Mouse (Mus musculus): ENCODE data around the gene Vmn1r167. TPM values are rescaled to one million over a fixed set of nuclear protein-coding genes. Genes with fewer than 3 reads are reported as not detected.
"Not testable (repeated sequence)": the region's sequence is repeated elsewhere in the genome, so short reads cannot be mapped to it uniquely, and the experiment has no call there.

Vmn1r167 gene
- polyA plus RNA-seq (2012; rRNA removed): not detected in 2 replicates
- not detected in 2 replicates for polyA plus RNA-seq (2014; fragmentation: Nextera tagmentation; extraction: Ambion mirVana)

DNA sequence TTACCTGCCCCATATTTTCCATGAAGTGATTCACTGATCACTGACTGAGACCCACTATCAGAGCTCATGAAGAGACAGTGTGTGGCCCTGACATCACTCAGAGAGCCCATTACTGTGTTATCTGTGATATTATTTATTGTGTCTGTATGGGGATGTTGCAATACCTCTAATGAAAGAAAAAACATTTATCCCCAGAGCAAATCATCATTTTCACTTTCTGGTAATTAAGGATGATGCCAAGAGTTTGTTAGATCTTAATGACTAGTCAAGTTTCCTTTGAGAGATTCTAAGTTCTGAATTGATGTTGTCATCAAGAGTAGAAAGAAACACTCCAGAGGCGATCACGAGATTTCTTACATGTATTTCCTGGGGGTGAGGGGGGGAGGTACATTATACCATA is at the start of gene Vmn1r167:
Gene Vmn1r167, minus strand, starts transcription at position 101 of the 400 bp plus-strand sequence.
- H3K27ac ChIP-seq (replicated peaks; ENCODE audit: low read depth, low read length); H3K4me2 ChIP-seq (replicated peaks; ENCODE audit: low read depth, low read length, severe bottlenecking); H3K9ac ChIP-seq (ENCODE audit: low read depth, low read length, severe bottlenecking); H3K4me1 ChIP-seq (ENCODE audit: control insufficient read depth, insufficient read depth, low read length); H3K9me3 ChIP-seq (ENCODE audit: control insufficient read depth, low read length); H3K27me3 ChIP-seq (ENCODE audit: control insufficient read depth, insufficient read depth, low read length); DNase-seq (ENCODE audit: low spot score); H3K4me3 ChIP-seq (replicated peaks; ENCODE audit: low read length); H3K36me3 ChIP-seq (ENCODE audit: control insufficient read depth, insufficient read depth, low read length); ATAC-seq (ENCODE audit: low FRiP score, low read depth): not testable (repeated sequence)
- 87% methylated on average over 2 of the region's 2 CpGs for WGBS

DNA sequence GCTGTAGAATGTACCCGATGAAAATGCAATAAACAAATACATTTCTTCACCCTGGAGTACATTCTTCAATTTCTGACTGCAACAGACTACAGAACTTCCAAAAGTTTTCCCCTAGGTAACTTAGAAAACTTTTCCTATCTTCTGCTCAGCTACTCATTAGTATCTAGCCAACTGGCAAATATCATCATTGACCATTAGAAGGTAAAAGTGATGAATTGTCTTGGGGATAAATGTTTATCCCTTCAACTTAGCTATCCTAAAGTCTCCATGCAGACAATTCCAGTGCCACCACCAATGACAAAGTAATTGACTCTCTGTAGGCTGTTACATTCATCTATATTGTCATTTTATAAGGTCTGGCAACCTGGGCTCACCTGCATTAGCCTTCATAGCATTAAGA is 32.4 kb upstream of the Vmn1r167 start, which contains the start of gene Vmn1r168:
Gene Vmn1r168, plus strand, starts transcription at position 301 of the 400 bp plus-strand sequence.
- H3K27me3 ChIP-seq (ENCODE audit: control insufficient read depth, insufficient read depth, low read length); H3K9me3 ChIP-seq (ENCODE audit: control insufficient read depth, low read length); H3K4me3 ChIP-seq (replicated peaks; ENCODE audit: low read length); H3K36me3 ChIP-seq (ENCODE audit: control insufficient read depth, insufficient read depth, low read length); H3K9ac ChIP-seq (ENCODE audit: low read depth, low read length, severe bottlenecking); H3K27ac ChIP-seq (replicated peaks; ENCODE audit: low read depth, low read length); H3K4me2 ChIP-seq (replicated peaks; ENCODE audit: low read depth, low read length, severe bottlenecking); DNase-seq (ENCODE audit: low spot score); H3K4me1 ChIP-seq (ENCODE audit: control insufficient read depth, insufficient read depth, low read length); ATAC-seq (ENCODE audit: low FRiP score, low read depth): not testable (repeated sequence)
- no CpG with 5 or more reads among the region's 1 CpGs for WGBS

DNA sequence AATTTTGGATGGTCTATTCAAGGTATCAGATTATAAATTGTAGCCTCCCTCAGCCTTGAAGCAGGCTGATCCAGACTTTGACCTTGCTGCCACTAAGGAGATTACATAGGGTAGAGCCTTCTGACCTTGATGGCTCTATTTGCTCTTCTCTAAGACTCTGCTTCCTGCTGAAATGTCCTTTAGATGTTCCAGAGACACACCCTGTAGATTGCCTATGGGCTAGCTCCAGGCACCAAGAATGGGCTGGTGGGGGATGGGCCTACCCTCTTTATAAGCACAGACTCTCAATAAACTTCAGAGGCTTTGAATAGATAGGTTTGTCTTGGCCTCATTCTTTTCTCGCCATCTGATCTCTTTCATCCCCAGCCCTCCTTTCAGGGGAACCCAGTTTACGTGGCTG is 34.1 kb downstream of the Vmn1r167 start:
- not testable (repeated sequence) for ATAC-seq (ENCODE audit: low FRiP score, low read depth); H3K9ac ChIP-seq (ENCODE audit: low read depth, low read length, severe bottlenecking)
- WGBS: 77% methylated on average over 2 of the region's 2 CpGs

DNA sequence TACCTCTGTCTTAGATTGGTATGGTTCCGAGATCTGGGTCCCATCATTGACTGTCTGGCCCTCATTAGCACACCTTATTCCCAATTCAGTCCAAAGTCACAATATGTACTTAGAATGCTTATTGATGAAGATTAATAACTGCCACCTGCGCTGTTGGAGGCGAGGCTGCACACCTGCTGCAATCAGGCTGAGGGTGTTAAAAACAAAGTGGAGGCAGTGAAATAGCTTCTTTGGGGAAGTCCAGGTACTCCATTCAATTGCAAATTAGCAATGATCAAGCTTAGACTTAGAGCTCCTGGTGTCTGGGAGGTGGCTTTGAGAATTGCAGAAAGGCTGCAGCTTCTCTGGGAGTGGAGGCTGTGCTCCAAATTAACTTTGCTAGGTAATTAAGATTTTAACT is 36.2 kb downstream of the Vmn1r167 start:
- not testable (repeated sequence) for H3K4me3 ChIP-seq (replicated peaks; ENCODE audit: low read length); H3K4me2 ChIP-seq (replicated peaks; ENCODE audit: low read depth, low read length, severe bottlenecking); H3K27ac ChIP-seq (replicated peaks; ENCODE audit: low read depth, low read length); H3K36me3 ChIP-seq (ENCODE audit: control insufficient read depth, insufficient read depth, low read length); H3K9ac ChIP-seq (ENCODE audit: low read depth, low read length, severe bottlenecking); H3K27me3 ChIP-seq (ENCODE audit: control insufficient read depth, insufficient read depth, low read length); H3K4me1 ChIP-seq (ENCODE audit: control insufficient read depth, insufficient read depth, low read length); ATAC-seq (ENCODE audit: low FRiP score, low read depth); DNase-seq (ENCODE audit: low spot score)
- H3K9me3 ChIP-seq (ENCODE audit: control insufficient read depth, low read length): 0 out of 2 replicates have a peak, but pooled peaks cover 10% of the 10 kb centered on the region
- 70% methylated on average over 3 of the region's 3 CpGs for WGBS

More for the DNA sequence above, 34.1 kb downstream of the Vmn1r167 start:
- not testable (repeated sequence) for H3K4me1 ChIP-seq (ENCODE audit: control insufficient read depth, insufficient read depth, low read length); DNase-seq (ENCODE audit: low spot score); H3K9me3 ChIP-seq (ENCODE audit: control insufficient read depth, low read length); H3K4me3 ChIP-seq (replicated peaks; ENCODE audit: low read length); H3K27ac ChIP-seq (replicated peaks; ENCODE audit: low read depth, low read length); H3K27me3 ChIP-seq (ENCODE audit: control insufficient read depth, insufficient read depth, low read length); H3K36me3 ChIP-seq (ENCODE audit: control insufficient read depth, insufficient read depth, low read length); H3K4me2 ChIP-seq (replicated peaks; ENCODE audit: low read depth, low read length, severe bottlenecking)

DNA sequence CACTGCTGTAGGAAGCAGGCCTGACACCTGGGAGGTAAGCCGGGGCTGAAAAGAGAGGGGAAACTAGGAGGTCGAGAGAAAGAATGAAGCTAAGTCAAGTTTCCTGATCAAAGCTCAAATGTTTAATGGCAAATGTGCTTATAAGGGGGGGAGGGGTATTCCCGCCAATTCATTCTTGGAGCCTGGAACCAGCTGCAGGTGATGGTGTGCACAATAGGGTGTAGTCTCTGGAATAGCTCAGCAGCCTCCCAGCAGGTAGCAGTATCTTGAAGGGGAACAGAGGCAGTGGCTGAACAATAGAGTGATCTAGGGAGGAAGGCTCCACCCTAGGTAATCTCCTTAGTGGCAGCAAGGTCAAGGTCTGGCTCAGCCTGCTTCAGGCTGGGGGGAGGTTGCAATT is 36.8 kb downstream of the Vmn1r167 start:
- not testable (repeated sequence) for ATAC-seq (ENCODE audit: low FRiP score, low read depth); H3K9ac ChIP-seq (ENCODE audit: low read depth, low read length, severe bottlenecking); H3K4me2 ChIP-seq (replicated peaks; ENCODE audit: low read depth, low read length, severe bottlenecking); H3K27ac ChIP-seq (replicated peaks; ENCODE audit: low read depth, low read length); H3K27me3 ChIP-seq (ENCODE audit: control insufficient read depth, insufficient read depth, low read length); DNase-seq (ENCODE audit: low spot score); H3K4me1 ChIP-seq (ENCODE audit: control insufficient read depth, insufficient read depth, low read length); H3K4me3 ChIP-seq (replicated peaks; ENCODE audit: low read length); H3K36me3 ChIP-seq (ENCODE audit: control insufficient read depth, insufficient read depth, low read length)
- 0 out of 2 replicates have a peak, but pooled peaks cover 10% of the 10 kb centered on the region for H3K9me3 ChIP-seq (ENCODE audit: control insufficient read depth, low read length)
- 81% methylated on average over 3 of the region's 3 CpGs for WGBS

Other genes starting within 250 kb of the Vmn1r167 start
- not detected in 2 replicates for gene Gm6902, start 228.3 kb downstream of the Vmn1r167 start, polyA plus RNA-seq (2012; rRNA removed)
- gene Gm6902, start 228.3 kb downstream of the Vmn1r167 start, polyA plus RNA-seq (2014; fragmentation: Nextera tagmentation; extraction: Ambion mirVana): not detected in 2 replicates
- gene Nlrp4e, start 206.0 kb downstream of the Vmn1r167 start, polyA plus RNA-seq (2012; rRNA removed): not detected in 2 replicates
- not detected in 2 replicates for gene Nlrp4e, start 206.0 kb downstream of the Vmn1r167 start, polyA plus RNA-seq (2014; fragmentation: Nextera tagmentation; extraction: Ambion mirVana)
- 0.03 and 0.05 TPM in 2 replicates for gene Nlrp5, start 121.3 kb downstream of the Vmn1r167 start, polyA plus RNA-seq (2012; rRNA removed)
- gene Nlrp5, start 121.3 kb downstream of the Vmn1r167 start, polyA plus RNA-seq (2014; fragmentation: Nextera tagmentation; extraction: Ambion mirVana): 0.08 TPM in 1 of 2 replicates, not detected in the other
- gene Vmn1r168, start 32.5 kb upstream of the Vmn1r167 start, polyA plus RNA-seq (2012; rRNA removed): not detected in 2 replicates
- gene Vmn1r168, start 32.5 kb upstream of the Vmn1r167 start, polyA plus RNA-seq (2014; fragmentation: Nextera tagmentation; extraction: Ambion mirVana): not detected in 2 replicates
- not detected in 2 replicates for gene Vmn1r169, start 68.3 kb upstream of the Vmn1r167 start, polyA plus RNA-seq (2012; rRNA removed)
- not detected in 2 replicates for gene Vmn1r169, start 68.3 kb upstream of the Vmn1r167 start, polyA plus RNA-seq (2014; fragmentation: Nextera tagmentation; extraction: Ambion mirVana)
- gene Vmn1r170, start 99.0 kb upstream of the Vmn1r167 start, polyA plus RNA-seq (2012; rRNA removed): not detected in 2 replicates
- gene Vmn1r170, start 99.0 kb upstream of the Vmn1r167 start, polyA plus RNA-seq (2014; fragmentation: Nextera tagmentation; extraction: Ambion mirVana): not detected in 2 replicates
- not detected in 2 replicates for gene Vmn1r171, start 123.5 kb upstream of the Vmn1r167 start, polyA plus RNA-seq (2012; rRNA removed)
- not detected in 2 replicates for gene Vmn1r171, start 123.5 kb upstream of the Vmn1r167 start, polyA plus RNA-seq (2014; fragmentation: Nextera tagmentation; extraction: Ambion mirVana)
- not detected in 2 replicates for gene Vmn1r172, start 151.1 kb upstream of the Vmn1r167 start, polyA plus RNA-seq (2012; rRNA removed)
- gene Vmn1r172, start 151.1 kb upstream of the Vmn1r167 start, polyA plus RNA-seq (2014; fragmentation: Nextera tagmentation; extraction: Ambion mirVana): not detected in 2 replicates
- gene Vmn1r173, start 193.5 kb upstream of the Vmn1r167 start, polyA plus RNA-seq (2012; rRNA removed): not detected in 2 replicates
- not detected in 2 replicates for gene Vmn1r173, start 193.5 kb upstream of the Vmn1r167 start, polyA plus RNA-seq (2014; fragmentation: Nextera tagmentation; extraction: Ambion mirVana)
- not detected in 2 replicates for gene Vmn1r174, start 245.1 kb upstream of the Vmn1r167 start, polyA plus RNA-seq (2012; rRNA removed)
- gene Vmn1r174, start 245.1 kb upstream of the Vmn1r167 start, polyA plus RNA-seq (2014; fragmentation: Nextera tagmentation; extraction: Ambion mirVana): not detected in 2 replicates

Measured in limb, embryonic 14.5 days (tissue).